Mouse (Mus musculus) heart, embryonic 12.5 days (tissue): ENCODE measurements around the gene Epb41l2. TPM values are rescaled to one million over a fixed set of nuclear protein-coding genes. Genes with fewer than 3 reads are reported as not detected.

Experiments used
- ATAC-seq: fragments of 200-750 bp; cut with Nextera tagmentation; 2 replicates; pipeline ENCODE4 v1.8.0; 2017; ENCODE audit warnings: moderate TSS enrichment, moderate library complexity; ENCODE audit not compliant: insufficient number of reproducible peaks, low FRiP score
- H3K27ac ChIP-seq: fragments of 300-500 bp; sonication (generic); 2 replicates; pipeline ENCODE4 v1.5.1; 2016; ENCODE audit warnings: mild to moderate bottlenecking, moderate library complexity; ENCODE audit not compliant: poor library complexity, severe bottlenecking
- H3K27me3 ChIP-seq: fragments of 300-500 bp; sonication (generic); replicated peaks from 2 replicates; pipeline ENCODE4 v1.6.1; 2016; ENCODE audit warnings: mild to moderate bottlenecking, moderate library complexity
- H3K36me3 ChIP-seq: fragments of 300-500 bp; sonication (generic); 2 replicates; pipeline ENCODE4 v1.6.1; 2016; ENCODE audit warnings: mild to moderate bottlenecking, moderate library complexity
- H3K4me1 ChIP-seq: fragments of 300-500 bp; sonication (generic); replicated peaks from 2 replicates; pipeline ENCODE4 v1.6.1; 2016; ENCODE audit warnings: mild to moderate bottlenecking
- H3K4me2 ChIP-seq: fragments of 300-500 bp; sonication (generic); 2 replicates; pipeline ENCODE4 v1.6.1; 2016; ENCODE audit warnings: mild to moderate bottlenecking, moderate library complexity
- H3K4me3 ChIP-seq: fragments of 300-500 bp; sonication (generic); 2 replicates; pipeline ENCODE4 v1.5.1; 2016; ENCODE audit warnings: mild to moderate bottlenecking
- H3K9ac ChIP-seq: fragments of 300-500 bp; sonication (generic); 2 replicates; pipeline ENCODE4 v1.6.1; 2016; ENCODE audit warnings: mild to moderate bottlenecking, moderate library complexity
- H3K9me3 ChIP-seq: fragments of 300-500 bp; sonication (generic); replicated peaks from 2 replicates; pipeline ENCODE4 v1.6.1; 2016; ENCODE audit warnings: mild to moderate bottlenecking, moderate library complexity
- WGBS: fragments of 180-500 bp; shearing (Covaris S2); methylation state at CpG from one replicate; pipeline ENCODE4 v1.1.7; 2016; 5-methylcytosine and 5-hydroxymethylcytosine counted together
- polyA plus RNA-seq: library from polyadenylated mRNA; unstranded; fragments of >200 nt; fragmentation: Nextera tagmentation; extraction: Ambion mirVana; gene quantifications from 2 replicates; pipeline ENCODE4 v1.2.1, GENCODE M21; 2016

Epb41l2 gene
- polyA plus RNA-seq, 1 experiment from 2014 or later, result 61.4 TPM

GRCm38 (mm10) chr10:25401356-25401755, 41.8 kb downstream of the Epb41l2 start:
- no peaks in the 10 kb centered on the region for H3K9me3 ChIP-seq
- ATAC-seq, result peak; percentile 58; the same call in 1 of the 2 replicates
- H3K36me3 ChIP-seq, result no peaks in the 10 kb centered on the region
- no peaks in the 10 kb centered on the region for H3K27me3 ChIP-seq
- no peak overlapping the region for H3K9ac ChIP-seq
- WGBS, result 58% methylated on average over 2 of the region's 2 CpGs
- H3K4me2 ChIP-seq, result no peak overlapping the region
- no peak overlapping the region; the same call in 1 of the 2 replicates for H3K27ac ChIP-seq
- no peak overlapping the region for H3K4me3 ChIP-seq
- peaks cover 62% of the 10 kb centered on the region for H3K4me1 ChIP-seq

GRCm38 (mm10) chr10:25402886-25403285, 43.3 kb downstream of the Epb41l2 start:
- Histone ChIP-seq H3K27ac (no peak overlapping the region), H3K4me1 (peaks cover 56% of the 10 kb centered on the region), H3K36me3 (no peaks in the 10 kb centered on the region), H3K4me3 (no peak overlapping the region), H3K9me3 (no peaks in the 10 kb centered on the region), H3K27me3 (no peaks in the 10 kb centered on the region), H3K4me2 (no peak overlapping the region), H3K9ac (no peak overlapping the region)
- ATAC-seq, result no peak
- WGBS, result 72% methylated on average over 1 of the region's 1 CpGs

- Histone ChIP-seq H3K9ac (no peak overlapping the region), H3K4me2 (no peak overlapping the region), H3K27me3 (no peaks in the 10 kb centered on the region), H3K4me1 (peaks cover 56% of the 10 kb centered on the region), H3K27ac (no peak overlapping the region), H3K4me3 (no peak overlapping the region), H3K9me3 (no peaks in the 10 kb centered on the region), H3K36me3 (no peaks in the 10 kb centered on the region)
- no peak for ATAC-seq
- WGBS, result 63% methylated on average over 15 of the region's 15 CpGs
Measured at GRCm38 (mm10) chr10:25403813-25404701, 44.5 kb downstream of the Epb41l2 start.

GRCm38 (mm10) chr10:25404702-25405098, 45.1 kb downstream of the Epb41l2 start:
- H3K27ac ChIP-seq, result no peak overlapping the region
- ATAC-seq, result no peak
- H3K4me2 ChIP-seq, result no peak overlapping the region
- no peak overlapping the region for H3K4me3 ChIP-seq
- H3K4me1 ChIP-seq, result peaks cover 54% of the 10 kb centered on the region
- no peak overlapping the region for H3K9ac ChIP-seq
- H3K9me3 ChIP-seq, result no peaks in the 10 kb centered on the region
- H3K36me3 ChIP-seq, result no peaks in the 10 kb centered on the region
- WGBS, result 64% methylated on average over 6 of the region's 6 CpGs
- no peaks in the 10 kb centered on the region for H3K27me3 ChIP-seq

- Histone ChIP-seq H3K9me3 (no peaks in the 10 kb centered on the region), H3K9ac (no peak overlapping the region), H3K27ac (no peak overlapping the region), H3K27me3 (no peaks in the 10 kb centered on the region), H3K4me3 (no peak overlapping the region), H3K4me1 (peaks cover 45% of the 10 kb centered on the region), H3K36me3 (no peaks in the 10 kb centered on the region), H3K4me2 (no peak overlapping the region)
- WGBS, result 87% methylated on average over 8 of the region's 8 CpGs
- ATAC-seq, result no peak
Measured at GRCm38 (mm10) chr10:25405551-25405950, 46.0 kb downstream of the Epb41l2 start.

- Histone ChIP-seq H3K9me3 (no peaks in the 10 kb centered on the region), H3K9ac (no peak overlapping the region), H3K4me2 (no peak overlapping the region), H3K4me3 (no peak overlapping the region), H3K27me3 (no peaks in the 10 kb centered on the region), H3K36me3 (no peaks in the 10 kb centered on the region), H3K4me1 (peaks cover 35% of the 10 kb centered on the region), H3K27ac (no peak overlapping the region)
- WGBS, result 71% methylated on average over 5 of the region's 5 CpGs
- no peak for ATAC-seq
Measured at GRCm38 (mm10) chr10:25406695-25407094, 47.1 kb downstream of the Epb41l2 start.

- Histone ChIP-seq H3K9ac (no peak overlapping the region), H3K4me3 (no peak overlapping the region), H3K4me1 (peaks cover 32% of the 10 kb centered on the region), H3K27me3 (no peaks in the 10 kb centered on the region), H3K9me3 (no peaks in the 10 kb centered on the region), H3K36me3 (no peaks in the 10 kb centered on the region), H3K27ac (no peak overlapping the region), H3K4me2 (0 out of 2 replicates have a peak overlapping the region, but pooled peaks have one; percentile 2)
- ATAC-seq, result no peak
- 51% methylated on average over 14 of the region's 14 CpGs for WGBS
Measured at GRCm38 (mm10) chr10:25408136-25408650, 48.6 kb downstream of the Epb41l2 start.

- H3K36me3 ChIP-seq, result no peaks in the 10 kb centered on the region
- no peak overlapping the region for H3K4me3 ChIP-seq
- no peak overlapping the region for H3K9ac ChIP-seq
- no peak overlapping the region for H3K4me2 ChIP-seq
- H3K27ac ChIP-seq, result peak overlapping the region; percentile 54; the same call in 1 of the 2 replicates
- no peaks in the 10 kb centered on the region for H3K9me3 ChIP-seq
- H3K27me3 ChIP-seq, result no peaks in the 10 kb centered on the region
- peaks cover 15% of the 10 kb centered on the region for H3K4me1 ChIP-seq
- 59% methylated on average over 6 of the region's 6 CpGs for WGBS
- no peak for ATAC-seq
Measured at GRCm38 (mm10) chr10:25411836-25412373, 52.3 kb downstream of the Epb41l2 start.

GRCm38 (mm10) chr10:25415188-25415717, 55.7 kb downstream of the Epb41l2 start:
- Histone ChIP-seq H3K4me2 (no peak overlapping the region), H3K9ac (no peak overlapping the region), H3K4me1 (no peaks in the 10 kb centered on the region; the same call in 1 of the 2 replicates), H3K9me3 (no peaks in the 10 kb centered on the region), H3K4me3 (no peak overlapping the region), H3K36me3 (no peaks in the 10 kb centered on the region), H3K27me3 (no peaks in the 10 kb centered on the region), H3K27ac (no peak overlapping the region)
- ATAC-seq, result no peak
- WGBS, result 73% methylated on average over 7 of the region's 7 CpGs

- H3K36me3 ChIP-seq, result no peaks in the 10 kb centered on the region
- ATAC-seq, result no peak
- H3K4me2 ChIP-seq, result no peak overlapping the region
- no peak overlapping the region for H3K27ac ChIP-seq
- H3K4me3 ChIP-seq, result no peak overlapping the region
- no peaks in the 10 kb centered on the region for H3K9me3 ChIP-seq
- H3K4me1 ChIP-seq, result no peaks in the 10 kb centered on the region; the same call in 1 of the 2 replicates
- no peaks in the 10 kb centered on the region for H3K27me3 ChIP-seq
- WGBS, result 76% methylated on average over 5 of the region's 5 CpGs
- no peak overlapping the region for H3K9ac ChIP-seq
Measured at GRCm38 (mm10) chr10:25416696-25417095, 57.1 kb downstream of the Epb41l2 start.

- no peaks in the 10 kb centered on the region for H3K9me3 ChIP-seq
- ATAC-seq, result no peak
- 0% methylated on average over 1 of the region's 1 CpGs for WGBS
Measured at GRCm38 (mm10) chr10:25426058-25426457, 66.5 kb downstream of the Epb41l2 start.

More at GRCm38 (mm10) chr10:25426058-25426457, 66.5 kb downstream of the Epb41l2 start:
- H3K4me2 ChIP-seq, result no peak overlapping the region
- no peak overlapping the region for H3K4me3 ChIP-seq
- H3K9ac ChIP-seq, result no peak overlapping the region
- H3K27me3 ChIP-seq, result no peaks in the 10 kb centered on the region
- peaks cover 43% of the 10 kb centered on the region for H3K4me1 ChIP-seq
- peak overlapping the region; percentile 93 for H3K27ac ChIP-seq
- H3K36me3 ChIP-seq, result no peaks in the 10 kb centered on the region
